Mouse (Mus musculus): ENCODE results near the gene Scaper. TPM values are rescaled to one million over a fixed set of nuclear protein-coding genes. Genes with fewer than 3 reads are reported as not detected.

Gene Scaper
- total RNA-seq, 1 experiment: 6.6 TPM

DNA sequence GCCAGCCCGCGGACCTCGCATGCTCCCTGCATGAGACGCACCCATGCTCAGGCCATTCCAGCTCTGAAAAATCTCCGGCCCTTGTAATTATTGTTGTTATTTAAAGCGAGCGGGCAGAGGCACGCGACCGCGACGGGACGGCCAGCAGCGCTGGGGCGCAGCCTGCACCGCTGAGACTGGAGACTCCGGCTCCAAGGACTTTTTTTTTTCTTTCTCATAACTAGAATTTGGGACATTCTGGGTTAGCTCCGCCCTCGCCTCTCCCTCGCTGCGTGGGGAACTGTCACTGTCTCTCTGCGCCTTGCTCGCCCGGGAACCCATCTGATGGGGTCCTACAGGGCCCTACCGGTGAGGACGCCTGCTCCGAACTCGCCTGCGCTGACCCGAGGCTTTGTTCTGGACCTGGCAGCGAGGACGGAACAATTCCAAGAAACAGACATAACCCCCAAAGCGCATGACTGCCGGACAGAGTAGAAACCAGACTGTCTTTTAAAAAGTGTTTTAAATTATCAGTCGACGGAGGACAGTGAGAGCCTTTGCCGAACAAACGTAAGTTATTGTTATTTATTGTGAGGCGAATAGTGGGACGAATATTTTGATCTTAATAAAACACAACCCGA is 392.3 kb downstream of the Scaper start:
- DNase-seq (ENCODE audit: low read depth, low spot score): no peak
- Histone ChIP-seq H3K27ac (ENCODE audit: insufficient read depth, low read depth, low read length, poor library complexity, severe bottlenecking) (no peak overlapping the region), H3K9ac (ENCODE audit: insufficient read depth, low read depth, low read length, poor library complexity, severe bottlenecking) (no peak overlapping the region)

DNA sequence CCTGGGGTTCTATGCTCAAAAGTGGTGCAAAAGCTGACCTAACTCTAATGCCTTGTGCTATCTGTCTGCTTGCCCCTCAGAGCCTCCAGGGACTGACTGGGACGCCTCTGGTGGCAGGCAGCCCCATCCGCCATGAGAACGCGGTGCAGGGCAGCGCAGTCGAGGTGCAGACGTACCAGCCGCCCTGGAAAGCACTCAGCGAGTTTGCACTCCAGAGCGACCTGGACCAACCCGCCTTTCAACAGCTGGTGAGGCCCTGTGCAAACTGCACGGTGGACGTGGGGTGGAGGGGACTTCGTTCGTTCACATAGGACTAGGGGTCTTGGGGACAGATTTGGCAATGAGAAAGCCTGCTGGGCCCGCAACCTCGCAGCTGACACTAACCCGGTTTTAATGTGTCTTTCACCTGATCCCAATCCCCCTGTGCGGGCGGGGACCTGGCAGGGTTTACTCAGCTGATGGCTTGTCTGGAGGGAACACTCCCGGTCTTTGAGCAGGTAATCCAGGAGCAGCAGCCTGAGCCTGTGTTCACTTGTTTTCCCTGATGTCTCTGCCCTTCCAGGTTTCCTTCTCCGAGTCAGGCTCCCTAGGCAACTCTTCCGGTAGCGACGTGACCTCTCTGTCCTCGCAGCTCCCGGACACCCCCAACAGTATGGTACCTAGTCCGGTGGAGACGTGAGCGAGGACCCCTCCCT is 392.9 kb downstream of the Scaper start:
- TF ChIP-seq CHD2 (IDR thresholded peaks at IDR 0.05; ENCODE audit: low read depth, low read length) (no peak), ZNF384 (IDR thresholded peaks at IDR 0.05; ENCODE audit: low read depth, low read length) (no peak), ZC3H11A (IDR thresholded peaks at IDR 0.05; ENCODE audit: borderline replicate concordance, low read depth, low read length) (no peak), MAFK (IDR thresholded peaks at IDR 0.05; ENCODE audit: insufficient read depth, low read depth, low read length) (no peak), HCFC1 (IDR thresholded peaks at IDR 0.05; ENCODE audit: borderline replicate concordance, insufficient read depth, low read length) (no peak)
- no peak overlapping the region for H3K27ac ChIP-seq (ENCODE audit: insufficient read depth, low read depth, low read length, poor library complexity, severe bottlenecking)
- H3K4me1 ChIP-seq (ENCODE audit: control insufficient read depth in 2 of 2, insufficient read depth in 2 of 2, low read length in 2 of 2, poor library complexity in 1 of 2): peaks cover 0 to 12% of the 10 kb centered on the region in 2 experiments; a peak in 1 of 4 replicates
- peak overlapping the region; percentile 21 to 27; a peak in 2 of 4 replicates for H3K4me3 ChIP-seq (ENCODE audit: insufficient read depth in 1 of 2, low read depth in 1 of 2, low read length in 2 of 2, poor library complexity in 1 of 2, severe bottlenecking in 1 of 2)
- H3K9me3 ChIP-seq (ENCODE audit: control insufficient read depth, insufficient read depth, low read depth, low read length): no peaks in the 10 kb centered on the region
- H3K9ac ChIP-seq (ENCODE audit: insufficient read depth, low read depth, low read length, poor library complexity, severe bottlenecking): no peak overlapping the region
- no peaks in the 10 kb centered on the region for H3K36me3 ChIP-seq (ENCODE audit: control insufficient read depth, insufficient read depth, low read length, poor library complexity, severe bottlenecking)
- DNase-seq (ENCODE audit: low read depth, low spot score): no peak
- in situ Hi-C loops (cut with MboI; ENCODE audit: low sequenced_read_pairs in 2 of 2, unreplicated experiment in 2 of 2): no loop called here

More for the DNA sequence above, 392.3 kb downstream of the Scaper start:
- Histone ChIP-seq H3K36me3 (ENCODE audit: control insufficient read depth, insufficient read depth, low read length, poor library complexity, severe bottlenecking) (no peaks in the 10 kb centered on the region), H3K4me1 (ENCODE audit: control insufficient read depth in 2 of 2, insufficient read depth in 2 of 2, low read length in 2 of 2, poor library complexity in 1 of 2) (peaks cover 0 to 12% of the 10 kb centered on the region in 2 experiments; a peak in 1 of 4 replicates), H3K9me3 (ENCODE audit: control insufficient read depth, insufficient read depth, low read depth, low read length) (no peaks in the 10 kb centered on the region), H3K4me3 (ENCODE audit: insufficient read depth in 1 of 2, low read depth in 1 of 2, low read length in 2 of 2, poor library complexity in 1 of 2, severe bottlenecking in 1 of 2) (peak overlapping the region; percentile 21 to 61; a peak in 2 of 4 replicates)
- TF ChIP-seq ZC3H11A (IDR thresholded peaks at IDR 0.05; ENCODE audit: borderline replicate concordance, low read depth, low read length) (no peak), ZNF384 (IDR thresholded peaks at IDR 0.05; ENCODE audit: low read depth, low read length) (0 out of 2 replicates have a peak, but pooled peaks have one; percentile 17)
- in situ Hi-C loops (cut with MboI; ENCODE audit: low sequenced_read_pairs in 2 of 2, unreplicated experiment in 2 of 2): no loop called here

DNA sequence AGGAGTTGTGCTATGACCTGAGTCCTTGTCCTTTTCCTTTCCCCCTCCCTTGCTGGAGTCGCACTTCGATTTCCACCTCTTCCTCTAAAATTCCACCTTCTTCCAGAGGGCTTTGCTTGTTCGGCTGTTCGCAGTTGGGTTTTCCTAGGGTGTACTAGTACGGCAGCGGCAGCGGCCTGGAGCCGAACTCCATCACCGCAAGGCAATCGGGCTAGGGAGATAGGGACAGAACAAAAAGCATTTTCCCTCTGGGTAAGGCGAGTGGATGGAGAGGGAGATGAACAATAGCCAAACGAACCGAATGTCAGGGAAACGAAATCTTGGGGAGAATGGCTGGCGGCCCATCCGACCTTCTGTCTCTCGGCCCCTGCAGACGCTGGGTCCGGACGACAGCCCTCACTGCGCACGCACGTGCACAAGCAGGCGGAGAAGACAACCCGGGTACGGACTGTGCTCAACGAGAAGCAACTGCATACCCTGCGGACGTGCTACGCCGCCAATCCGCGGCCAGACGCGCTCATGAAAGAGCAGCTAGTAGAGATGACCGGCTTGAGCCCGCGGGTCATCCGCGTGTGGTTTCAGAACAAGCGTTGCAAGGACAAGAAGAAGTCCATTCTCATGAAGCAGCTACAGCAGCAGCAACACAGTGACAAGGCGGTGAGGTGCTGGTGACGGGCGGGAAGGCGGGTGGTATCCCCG is 394.1 kb downstream of the Scaper start:
- no peak for DNase-seq (ENCODE audit: low read depth, low spot score)
- no peaks in the 10 kb centered on the region for H3K36me3 ChIP-seq (ENCODE audit: control insufficient read depth, insufficient read depth, low read length, poor library complexity, severe bottlenecking)
- no peak overlapping the region for H3K27ac ChIP-seq (ENCODE audit: insufficient read depth, low read depth, low read length, poor library complexity, severe bottlenecking)
- no peak overlapping the region for H3K4me3 ChIP-seq (ENCODE audit: insufficient read depth in 1 of 2, low read depth in 1 of 2, low read length in 2 of 2, poor library complexity in 1 of 2, severe bottlenecking in 1 of 2)
- H3K9me3 ChIP-seq (ENCODE audit: control insufficient read depth, insufficient read depth, low read depth, low read length): no peaks in the 10 kb centered on the region
- H3K4me1 ChIP-seq (ENCODE audit: control insufficient read depth in 2 of 2, insufficient read depth in 2 of 2, low read length in 2 of 2, poor library complexity in 1 of 2): peaks cover 0 to 14% of the 10 kb centered on the region in 2 experiments; a peak in 1 of 4 replicates
- in situ Hi-C loops (cut with MboI; ENCODE audit: low sequenced_read_pairs in 2 of 2, unreplicated experiment in 2 of 2): no loop called here
- TF ChIP-seq ZC3H11A (IDR thresholded peaks at IDR 0.05; ENCODE audit: borderline replicate concordance, low read depth, low read length) (no peak), HCFC1 (IDR thresholded peaks at IDR 0.05; ENCODE audit: borderline replicate concordance, insufficient read depth, low read length) (no peak), CHD2 (IDR thresholded peaks at IDR 0.05; ENCODE audit: low read depth, low read length) (no peak)
- H3K9ac ChIP-seq (ENCODE audit: insufficient read depth, low read depth, low read length, poor library complexity, severe bottlenecking): no peak overlapping the region

DNA sequence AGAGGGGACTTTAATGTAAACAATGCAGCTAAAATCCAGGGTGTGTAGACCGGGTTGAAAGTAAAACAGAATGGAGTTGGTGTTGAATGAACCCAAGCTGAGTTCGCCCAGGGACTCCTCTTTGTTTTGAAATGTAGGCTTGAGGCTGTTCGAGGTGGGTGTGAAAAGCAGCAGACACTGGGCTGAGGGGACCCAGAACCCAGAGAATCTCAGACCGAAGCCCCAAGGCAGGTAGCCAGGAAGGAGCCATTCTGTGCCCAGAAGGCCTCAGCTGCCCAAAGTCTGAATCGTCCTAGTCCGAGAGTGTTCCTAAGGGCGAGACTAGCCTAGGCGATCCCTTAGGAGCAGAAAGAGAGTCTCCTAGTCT is 394.6 kb downstream of the Scaper start:
- H3K4me3 ChIP-seq (ENCODE audit: insufficient read depth in 1 of 2, low read depth in 1 of 2, low read length in 2 of 2, poor library complexity in 1 of 2, severe bottlenecking in 1 of 2): no peak overlapping the region
- in situ Hi-C loops (cut with MboI; ENCODE audit: low sequenced_read_pairs in 2 of 2, unreplicated experiment in 2 of 2): no loop called here
- peaks cover 0 to 14% of the 10 kb centered on the region in 2 experiments; a peak in 1 of 4 replicates for H3K4me1 ChIP-seq (ENCODE audit: control insufficient read depth in 2 of 2, insufficient read depth in 2 of 2, low read length in 2 of 2, poor library complexity in 1 of 2)
- no peak for TF ChIP-seq MAFK (IDR thresholded peaks at IDR 0.05; ENCODE audit: insufficient read depth, low read depth, low read length)
- TF ChIP-seq ZNF384 (IDR thresholded peaks at IDR 0.05; ENCODE audit: low read depth, low read length): no peak
- no peak for TF ChIP-seq HCFC1 (IDR thresholded peaks at IDR 0.05; ENCODE audit: borderline replicate concordance, insufficient read depth, low read length)
- no peak for TF ChIP-seq CHD2 (IDR thresholded peaks at IDR 0.05; ENCODE audit: low read depth, low read length)
- no peak for TF ChIP-seq ZC3H11A (IDR thresholded peaks at IDR 0.05; ENCODE audit: borderline replicate concordance, low read depth, low read length)
- H3K27ac ChIP-seq (ENCODE audit: insufficient read depth, low read depth, low read length, poor library complexity, severe bottlenecking): no peak overlapping the region
- no peaks in the 10 kb centered on the region for H3K9me3 ChIP-seq (ENCODE audit: control insufficient read depth, insufficient read depth, low read depth, low read length)
- no peak for DNase-seq (ENCODE audit: low read depth, low spot score)
- H3K9ac ChIP-seq (ENCODE audit: insufficient read depth, low read depth, low read length, poor library complexity, severe bottlenecking): no peak overlapping the region
- H3K36me3 ChIP-seq (ENCODE audit: control insufficient read depth, insufficient read depth, low read length, poor library complexity, severe bottlenecking): no peaks in the 10 kb centered on the region
